Mouse (Mus musculus): ENCODE results near the gene Rbm15b.

- no peak for TF ChIP-seq CTCF (IDR thresholded peaks at IDR 0.05; ENCODE audit: borderline replicate concordance, control insufficient read depth, extremely low read depth, insufficient read depth, low read length, poor library complexity)
- no peak for TF ChIP-seq POLR2A (IDR thresholded peaks at IDR 0.05; ENCODE audit: control insufficient read depth, extremely low read depth, insufficient read depth, low read length, poor library complexity)
Observed at GRCm38 (mm10) chr9:106908174-106908573, 20.9 kb upstream of the Rbm15b start.
